Mouse (Mus musculus) kidney, adult 18-20 months (tissue): ENCODE results near the gene Dpagt1.
A peak's percentile ranks its signal among the peaks of the same experiment; 100 is the strongest.
"Not testable (repeated sequence)": the region's sequence is repeated elsewhere in the genome, so short reads cannot be mapped to it uniquely, and the experiment has no call there.

Experiments used
- DNase-seq: peaks from one replicate; pipeline ENCODE4 v3.0.0; 2021

Gene Dpagt1

DNA sequence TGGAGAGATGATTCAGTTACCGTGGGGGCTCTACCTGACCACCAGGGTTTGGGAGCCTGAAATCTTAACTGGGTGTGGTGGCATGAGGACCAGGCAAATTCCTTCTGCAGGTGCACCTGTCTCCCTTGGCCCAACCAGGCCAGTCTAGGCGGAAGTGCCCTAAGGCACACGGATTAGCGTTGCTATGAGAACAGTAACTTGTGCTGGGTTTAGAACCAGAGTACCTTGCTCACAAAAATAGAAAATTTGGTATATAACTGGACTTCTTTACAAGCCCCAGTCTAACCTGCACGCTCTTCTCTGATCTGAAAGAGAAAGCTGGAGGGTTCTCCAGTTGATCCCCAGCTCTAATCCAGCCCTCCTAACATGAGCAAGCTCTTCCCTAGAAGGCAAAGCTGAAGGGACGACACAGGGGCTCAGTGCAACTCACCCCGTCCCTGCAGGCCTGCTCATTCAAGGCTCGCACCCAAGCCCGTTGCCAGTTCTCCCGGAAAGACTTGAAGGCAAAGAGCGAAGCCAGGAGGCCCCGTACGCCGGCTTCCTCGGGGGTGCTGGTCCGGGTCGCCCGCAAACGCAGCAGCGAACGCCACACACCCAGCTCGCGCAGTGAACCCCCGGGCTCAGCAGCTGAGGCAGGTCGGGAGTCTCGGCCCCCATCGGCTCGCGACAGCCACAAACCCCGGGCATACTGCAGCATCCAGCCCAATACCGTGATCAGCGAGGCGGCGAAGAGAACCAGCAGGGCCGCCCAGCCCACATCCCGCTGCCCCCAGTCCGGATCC lies 6.5 kb upstream of the Dpagt1 start:
- DNase-seq: no peak

DNA sequence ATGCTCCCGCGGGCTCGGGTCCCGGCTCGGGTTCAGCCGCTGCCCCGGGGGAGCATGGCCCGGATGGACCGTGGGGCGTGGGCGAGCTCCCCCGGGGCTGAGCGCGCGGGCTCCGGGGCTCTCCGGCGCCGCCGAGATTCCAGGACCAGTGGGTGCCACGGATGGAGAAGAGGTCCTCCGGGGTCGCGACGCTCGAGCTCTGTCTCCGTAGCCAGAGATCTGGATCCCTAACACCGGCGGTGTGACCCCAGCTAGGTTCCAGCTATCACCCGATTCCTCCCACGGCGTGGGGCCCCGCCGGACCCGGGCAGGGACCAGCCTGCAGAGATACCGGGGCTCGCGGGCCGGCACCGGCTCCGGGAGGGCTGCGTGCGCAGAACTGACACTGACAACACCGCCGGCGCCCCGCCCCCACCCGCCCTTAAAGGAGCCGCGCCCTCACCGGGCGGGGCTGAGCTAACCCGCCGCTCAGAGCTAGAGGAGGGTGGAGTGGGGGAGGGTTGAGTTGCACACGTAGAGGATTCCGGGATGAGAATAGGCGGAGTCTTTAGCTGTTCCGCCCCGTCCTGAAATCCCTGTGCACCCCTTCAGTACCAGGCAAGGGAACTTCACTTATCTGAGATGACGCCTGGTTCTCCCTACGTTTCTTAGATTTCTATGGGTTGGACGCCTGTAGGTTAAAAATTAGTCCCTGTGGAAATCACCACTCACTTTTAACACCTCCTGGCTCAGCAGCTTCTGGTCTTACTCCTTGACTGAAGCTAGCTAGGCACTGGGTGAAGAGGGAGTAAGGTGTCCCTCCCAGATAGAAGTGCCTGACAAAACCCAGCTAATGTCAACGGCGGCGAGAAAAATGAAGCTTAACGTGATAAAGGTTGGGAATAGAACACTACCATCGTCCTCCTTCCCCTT lies 5.7 kb upstream of the Dpagt1 start, which contains the start of gene C2cd2l:
C2cd2l (minus strand) TSS at position 399 of the 912 bp plus-strand sequence.
- DNase-seq: peak; percentile 89

DNA sequence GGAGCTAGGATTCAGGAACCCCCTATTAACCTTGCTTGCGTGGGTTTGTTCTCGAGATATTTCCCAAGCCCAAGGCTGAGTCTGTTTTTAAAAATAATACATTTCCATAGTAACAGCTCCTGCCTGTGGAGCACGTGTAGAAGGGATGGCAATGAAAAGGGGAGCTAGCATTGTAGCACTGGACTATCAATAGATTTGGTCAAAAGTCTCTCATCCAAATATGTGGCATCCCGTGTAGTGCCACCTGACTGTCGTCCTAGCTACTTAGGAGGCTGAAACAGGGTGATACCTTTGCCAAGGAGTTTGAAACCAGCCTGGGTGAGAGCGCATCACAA lies 5.1 kb upstream of the Dpagt1 start:
- no peak for DNase-seq

DNA sequence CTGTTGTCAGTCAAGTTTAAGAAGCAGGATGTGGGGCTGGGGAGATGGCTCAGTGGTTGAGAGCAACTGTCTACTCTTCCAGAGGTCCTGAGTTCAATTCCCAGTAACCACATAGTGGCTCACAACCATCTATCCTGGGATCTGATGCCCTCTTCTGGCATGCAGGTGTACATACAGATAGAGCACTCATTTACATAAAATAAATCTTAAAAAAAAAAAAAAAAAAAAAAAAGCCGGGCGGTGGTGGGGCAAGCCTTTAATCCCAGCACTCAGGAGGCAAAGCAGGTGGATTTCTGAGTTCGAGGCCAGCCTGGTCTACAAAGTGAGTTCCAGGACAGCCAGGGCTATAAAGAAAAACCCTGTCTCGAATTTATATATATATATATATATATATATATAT lies 2.2 kb upstream of the Dpagt1 start:
- not testable (repeated sequence) for DNase-seq

DNA sequence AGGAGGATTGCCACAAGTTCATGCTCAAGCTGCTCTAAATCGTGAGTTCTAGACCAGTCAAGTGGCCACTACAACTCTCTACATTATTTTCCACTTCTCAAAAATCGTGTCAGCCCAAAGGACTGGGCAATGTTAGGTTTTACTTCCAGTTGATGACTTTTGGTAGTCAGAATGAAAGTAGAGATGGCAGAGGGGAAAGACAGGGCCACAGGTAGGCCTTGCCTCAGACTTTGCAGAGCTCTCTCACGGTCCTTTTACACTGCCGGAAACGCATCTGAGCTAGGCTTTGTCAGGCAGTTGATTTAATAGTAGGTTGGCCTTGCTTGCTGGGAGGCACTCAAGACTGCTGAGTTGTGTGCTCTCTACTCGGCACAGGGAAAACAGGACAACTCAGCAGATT lies 1.7 kb upstream of the Dpagt1 start:
- no peak for DNase-seq

DNA sequence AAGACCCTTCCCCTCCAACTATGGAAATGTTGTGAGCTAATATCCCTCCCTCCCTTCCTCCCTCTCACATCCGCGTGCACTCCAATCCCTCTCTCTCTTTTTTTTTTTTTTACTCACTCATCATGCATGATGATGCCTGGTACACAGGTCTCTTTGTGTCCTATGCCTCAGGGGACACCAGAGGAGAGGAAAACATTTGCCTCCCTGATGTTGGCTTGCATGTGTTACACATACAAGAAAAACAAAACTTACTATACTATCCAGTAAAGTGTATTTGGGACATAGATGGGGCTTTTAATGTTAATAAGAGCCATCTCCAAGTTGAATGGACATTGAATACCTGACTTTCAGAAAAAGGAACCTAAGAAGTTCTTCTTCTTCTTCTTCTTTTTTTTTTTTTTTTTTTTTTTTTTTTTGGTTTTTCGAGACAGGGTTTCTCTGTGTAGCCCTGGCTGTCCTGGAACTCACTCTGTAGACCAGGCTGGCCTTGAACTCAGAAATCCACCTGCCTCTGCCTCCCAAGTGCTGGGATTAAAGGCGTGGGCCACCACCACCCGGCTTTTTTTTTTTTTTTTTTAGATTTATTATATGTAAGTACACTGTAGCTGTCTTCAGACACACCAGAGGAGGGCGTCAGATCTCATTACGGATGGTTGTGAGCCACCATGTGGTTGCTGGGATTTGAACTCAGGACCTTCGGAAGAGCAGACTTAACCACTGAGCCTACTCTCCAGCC lies 619 bp upstream of the Dpagt1 start:
- not testable (repeated sequence) for DNase-seq

DNA sequence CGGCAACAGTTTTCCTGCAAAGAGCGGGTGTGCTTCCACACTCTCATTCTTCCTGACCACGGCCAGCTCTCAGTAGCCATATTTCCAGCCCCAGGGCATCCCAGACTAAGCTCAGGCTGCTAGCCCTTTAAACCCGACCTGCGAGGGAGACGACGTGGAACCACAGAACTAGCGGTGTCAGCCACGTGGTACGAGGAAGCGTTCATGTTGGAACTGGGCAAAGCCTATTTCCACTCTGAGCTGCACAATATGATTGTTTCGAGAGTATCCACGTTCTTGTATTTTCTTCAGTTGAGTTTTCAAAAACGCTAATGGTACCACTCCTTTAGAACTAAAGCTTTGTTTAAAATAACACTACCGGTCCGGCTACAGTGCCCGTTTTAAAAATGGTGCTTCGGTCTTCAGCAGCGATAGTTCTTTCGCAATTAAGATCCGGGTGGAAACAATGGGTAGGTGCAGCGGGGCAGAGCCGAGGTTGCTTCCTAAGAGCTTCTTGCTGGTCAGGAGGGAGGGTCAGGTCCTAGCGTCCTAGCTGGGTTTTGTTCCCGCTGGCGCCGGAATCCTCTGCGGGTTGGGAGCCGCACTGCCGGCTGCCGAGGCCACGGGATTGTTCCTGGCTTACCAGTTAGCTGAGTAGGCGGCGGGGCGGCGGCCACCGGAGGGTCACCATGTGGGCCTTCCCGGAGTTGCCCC lies 698 bp downstream of the Dpagt1 start:
- peak; percentile 87 for DNase-seq

DNA sequence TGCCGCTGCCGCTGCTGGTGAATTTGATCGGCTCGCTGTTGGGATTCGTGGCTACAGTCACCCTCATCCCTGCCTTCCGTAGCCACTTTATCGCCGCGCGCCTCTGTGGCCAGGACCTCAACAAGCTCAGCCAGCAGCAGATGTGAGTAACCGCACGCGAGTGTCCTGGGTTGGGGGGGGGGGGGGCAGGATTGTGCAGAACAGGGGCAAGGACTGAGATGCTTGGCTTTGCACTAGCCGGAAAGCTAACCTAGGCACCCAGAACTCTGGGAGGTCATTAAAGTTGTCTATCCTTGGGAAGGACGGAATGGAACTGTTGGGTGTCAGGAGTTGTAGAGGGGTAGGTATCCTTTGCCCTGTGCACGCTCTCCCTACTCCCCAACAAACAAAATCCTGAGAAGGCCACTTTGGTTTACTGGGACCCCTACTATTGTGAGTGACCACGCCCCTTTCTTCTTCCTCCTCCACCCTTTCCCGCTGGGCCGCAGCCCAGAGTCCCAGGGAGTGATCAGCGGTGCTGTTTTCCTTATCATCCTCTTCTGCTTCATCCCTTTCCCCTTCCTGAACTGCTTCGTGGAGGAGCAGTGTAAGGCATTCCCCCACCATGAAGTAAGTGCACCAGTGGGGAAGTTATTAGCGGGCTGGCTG lies 1.4 kb downstream of the Dpagt1 start:
- DNase-seq: peak; percentile 37

DNA sequence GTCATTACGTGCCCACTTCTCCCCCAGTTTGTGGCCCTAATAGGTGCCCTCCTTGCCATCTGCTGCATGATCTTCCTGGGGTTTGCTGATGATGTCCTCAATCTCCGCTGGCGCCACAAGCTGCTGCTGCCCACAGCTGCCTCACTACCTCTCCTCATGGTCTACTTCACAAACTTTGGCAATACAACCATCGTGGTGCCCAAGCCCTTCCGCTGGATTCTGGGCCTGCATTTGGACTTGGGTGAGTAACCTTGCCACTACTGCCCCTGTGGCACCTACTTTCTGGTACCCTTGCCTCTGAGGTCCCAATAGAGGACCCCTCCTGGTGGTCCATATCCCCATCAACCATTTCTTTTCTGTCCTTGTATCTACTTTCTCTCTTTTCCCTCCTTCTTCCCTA lies 2.1 kb downstream of the Dpagt1 start:
- DNase-seq: no peak

DNA sequence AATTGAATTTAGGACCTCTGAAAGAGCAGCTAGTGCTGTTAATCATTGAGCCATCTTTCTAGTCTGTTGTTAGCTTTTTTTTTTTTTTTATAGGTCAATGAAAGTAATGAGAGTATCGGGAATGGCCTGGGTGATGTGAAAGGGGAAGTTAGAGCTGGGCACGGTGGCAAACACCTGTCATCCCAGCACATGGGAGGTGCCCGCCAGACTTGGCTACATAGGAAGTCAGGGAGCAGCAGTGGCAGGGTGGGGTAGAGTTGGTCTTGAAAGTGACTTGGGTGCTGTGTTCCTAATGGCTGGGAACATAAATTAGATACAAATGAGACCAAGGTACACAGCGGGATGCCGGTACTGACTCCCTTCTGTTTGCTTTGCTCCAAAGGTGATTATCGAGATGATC lies 4.9 kb downstream of the Dpagt1 start:
- no peak for DNase-seq

DNA sequence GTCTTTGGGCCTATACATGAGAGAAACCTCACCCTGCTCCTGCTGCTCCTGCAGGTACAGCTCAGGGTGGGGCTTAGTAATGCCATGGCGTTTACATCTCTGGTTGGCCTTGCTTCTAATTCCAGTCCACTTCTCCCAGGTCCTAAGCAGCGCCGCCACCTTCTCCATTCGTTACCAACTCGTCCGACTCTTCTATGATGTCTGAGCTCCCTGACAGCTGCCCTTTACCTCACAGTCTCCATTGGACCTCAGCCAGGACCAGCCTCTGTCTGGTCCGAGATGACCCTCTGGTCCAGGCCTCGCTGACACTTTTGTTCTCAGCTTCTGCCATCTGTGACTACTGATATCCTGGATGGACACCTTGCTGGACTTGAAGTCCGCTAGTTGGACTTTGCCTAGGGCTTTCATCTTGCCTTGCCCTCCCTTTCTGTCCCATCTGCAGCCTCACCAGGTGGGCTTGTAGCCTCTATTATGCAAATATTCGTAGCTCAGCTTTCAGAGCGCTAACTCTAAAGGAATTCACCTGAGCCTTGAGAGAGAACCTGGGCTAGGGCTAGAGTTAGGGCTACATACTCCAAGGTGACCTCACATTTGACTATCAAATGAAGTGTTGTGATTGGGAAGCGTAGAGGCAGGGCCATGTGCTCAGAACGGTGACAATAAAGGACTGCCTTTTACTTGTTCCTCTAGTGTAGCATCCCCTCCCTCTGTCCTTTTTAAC lies 7.3 kb downstream of the Dpagt1 start:
- DNase-seq: no peak

DNA sequence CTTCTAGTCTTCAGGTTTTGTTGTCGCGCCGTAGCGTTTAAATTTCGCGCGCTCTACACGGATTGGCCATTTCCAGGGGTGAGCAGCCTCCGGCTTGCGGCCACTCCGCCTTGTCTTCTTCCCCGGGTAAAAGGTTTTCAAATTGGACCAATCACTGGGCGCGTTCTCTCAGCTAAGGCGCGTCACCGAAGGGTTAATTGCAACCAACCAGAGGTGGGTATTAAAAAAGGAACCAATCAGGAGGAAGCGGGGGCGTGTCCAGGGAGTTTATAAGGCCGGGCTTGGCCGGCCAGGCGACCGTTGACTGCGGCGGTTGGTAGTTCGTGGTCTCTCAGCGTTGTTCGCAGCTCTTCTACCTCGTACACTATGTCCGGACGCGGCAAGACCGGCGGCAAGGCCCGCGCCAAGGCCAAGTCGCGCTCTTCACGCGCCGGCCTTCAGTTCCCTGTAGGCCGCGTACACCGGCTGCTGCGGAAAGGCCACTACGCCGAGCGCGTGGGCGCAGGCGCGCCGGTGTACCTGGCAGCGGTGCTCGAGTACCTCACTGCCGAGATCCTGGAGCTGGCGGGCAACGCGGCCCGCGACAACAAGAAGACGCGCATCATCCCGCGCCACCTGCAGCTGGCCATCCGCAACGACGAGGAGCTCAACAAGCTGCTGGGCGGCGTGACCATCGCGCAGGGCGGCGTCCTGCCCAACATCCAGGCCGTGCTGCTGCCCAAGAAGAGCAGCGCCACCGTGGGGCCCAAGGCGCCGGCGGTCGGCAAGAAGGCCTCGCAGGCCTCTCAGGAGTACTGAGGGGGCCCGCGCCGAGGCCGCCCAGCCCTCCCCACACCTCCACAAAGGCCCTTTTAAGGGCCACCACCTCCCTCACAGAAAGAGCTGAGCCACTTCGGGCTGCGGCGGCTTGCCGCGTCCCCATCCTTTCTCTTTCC lies 8.8 kb downstream of the Dpagt1 start, which contains the start of gene H2afx:
H2afx (plus strand) TSS at position 299 of the 935 bp plus-strand sequence.
- peak; percentile 98 for DNase-seq

DNA sequence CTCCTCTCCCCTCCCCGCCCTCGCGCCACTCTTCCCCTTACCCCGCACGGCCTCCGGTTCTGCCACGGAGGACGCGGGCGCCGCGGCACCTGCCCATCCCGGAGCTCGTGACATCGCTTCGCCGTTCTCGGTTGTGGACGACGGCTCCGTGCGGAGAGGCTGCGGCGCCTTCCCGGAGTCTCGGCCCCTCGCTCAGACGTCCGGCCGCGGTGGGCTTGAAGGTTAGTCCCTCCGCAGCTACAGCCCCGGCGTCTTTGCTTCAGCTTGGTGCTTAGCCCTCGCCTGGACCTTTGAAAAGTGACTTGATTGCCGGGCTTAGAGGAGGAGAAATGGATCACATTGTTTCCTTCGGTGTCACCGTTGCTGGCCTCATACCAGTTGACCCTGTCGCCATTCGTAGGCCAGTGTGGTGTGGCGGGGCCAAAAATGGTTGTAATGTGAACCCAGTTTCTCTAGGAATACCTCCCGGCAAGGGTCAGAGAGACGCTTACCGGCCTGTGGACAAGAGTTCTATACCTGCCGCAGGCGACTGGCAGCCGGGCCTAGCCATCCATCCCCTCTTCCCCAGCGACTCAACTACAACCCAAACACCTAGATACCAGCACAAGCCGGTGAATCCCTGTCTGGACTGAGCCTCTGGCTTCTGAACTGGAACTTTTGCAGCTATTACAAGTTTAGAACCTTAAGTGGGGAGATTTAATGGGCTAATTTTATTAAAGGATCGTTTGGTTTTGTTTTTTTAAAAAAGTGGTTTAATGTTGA lies 9.7 kb downstream of the Dpagt1 start:
- DNase-seq: no peak

DNA sequence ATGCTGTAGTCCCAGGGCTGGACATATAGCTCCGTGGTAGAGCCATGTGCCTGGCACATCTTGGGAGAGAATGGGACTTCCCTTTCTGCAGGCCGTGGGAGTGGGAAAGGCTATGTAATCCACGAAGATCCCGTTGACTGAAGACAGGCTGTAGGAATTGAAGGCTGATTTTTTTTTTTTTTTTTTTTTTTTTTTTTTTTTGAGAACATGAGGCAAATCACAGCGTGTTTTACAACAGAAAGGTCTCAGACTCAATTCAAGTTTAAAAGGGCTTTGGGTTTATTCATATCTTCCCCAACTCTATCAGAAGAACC lies 10.2 kb downstream of the Dpagt1 start:
- DNase-seq: no peak

DNA sequence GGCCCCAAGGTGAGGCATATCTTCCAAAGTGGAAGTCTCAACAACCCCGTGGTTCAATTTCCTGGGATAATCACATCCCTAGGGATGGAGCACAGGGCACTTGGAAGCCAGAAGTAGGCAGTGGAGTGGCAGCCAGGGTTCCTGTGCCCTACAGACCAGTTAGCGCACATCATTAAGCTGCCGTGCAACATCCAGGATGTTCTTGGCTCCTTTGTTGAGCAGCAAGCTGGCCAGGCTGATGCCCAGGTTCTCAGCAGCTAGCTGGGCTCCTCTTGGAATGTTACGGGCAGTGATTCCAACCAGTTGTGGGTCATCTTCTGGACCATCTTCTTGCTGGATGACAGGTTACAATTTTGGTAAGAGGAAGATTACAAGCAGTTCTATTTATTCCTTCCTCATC lies 10.7 kb downstream of the Dpagt1 start:
- not testable (repeated sequence) for DNase-seq

DNA sequence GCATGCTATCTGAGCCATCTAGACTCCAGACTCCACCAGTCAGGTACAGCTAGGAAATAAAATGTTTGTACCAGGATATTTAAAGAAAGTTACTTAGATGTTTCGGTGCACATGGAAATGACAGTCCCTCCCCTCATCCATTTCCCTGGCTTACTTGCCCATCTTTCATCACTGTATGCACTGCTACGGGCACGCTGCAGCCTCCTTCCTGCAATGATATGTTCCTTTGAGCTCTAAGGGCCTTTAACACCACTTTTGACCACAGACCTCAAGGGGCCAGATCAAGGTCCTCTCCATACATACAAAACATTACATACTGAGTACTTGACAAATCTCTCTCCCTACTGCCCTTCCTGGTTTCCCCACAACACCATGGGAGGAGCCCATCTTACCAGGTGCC lies 11.1 kb downstream of the Dpagt1 start:
- DNase-seq: no peak

DNA sequence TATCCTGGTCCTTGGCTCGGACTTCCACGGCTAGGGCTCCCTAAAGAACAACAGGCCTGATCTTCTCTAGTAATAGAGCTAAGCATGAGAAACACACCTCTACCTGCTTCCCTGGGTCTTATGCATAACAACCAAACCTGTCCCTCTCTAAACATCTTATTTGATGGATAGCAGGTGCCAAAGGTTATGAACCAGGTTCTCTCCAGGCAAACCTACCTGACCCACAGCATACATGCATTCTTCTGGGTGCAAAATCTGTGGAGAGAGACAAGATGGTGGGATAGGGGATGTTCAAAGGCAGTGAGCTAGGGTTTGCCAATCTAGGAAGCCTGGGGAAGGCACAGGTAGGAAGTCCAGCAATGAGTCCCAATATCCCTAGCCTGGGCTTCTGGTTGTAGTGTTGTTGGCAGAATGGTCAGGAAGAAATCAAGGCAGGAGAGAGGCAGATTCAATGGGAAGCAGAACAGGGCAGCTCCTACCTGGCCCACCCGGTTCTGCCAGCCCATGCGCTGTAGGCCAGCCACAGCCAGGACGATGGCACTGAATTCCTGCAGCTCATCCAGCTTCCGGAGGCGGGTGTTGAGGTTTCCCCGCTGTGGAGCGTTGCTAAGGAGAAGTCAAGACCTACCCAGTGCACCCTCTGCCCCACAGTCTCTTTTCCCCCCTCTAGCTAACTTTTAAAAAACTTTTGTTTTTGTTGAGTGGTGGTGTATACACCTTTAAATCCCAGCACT lies 11.8 kb downstream of the Dpagt1 start:
- DNase-seq: no peak

DNA sequence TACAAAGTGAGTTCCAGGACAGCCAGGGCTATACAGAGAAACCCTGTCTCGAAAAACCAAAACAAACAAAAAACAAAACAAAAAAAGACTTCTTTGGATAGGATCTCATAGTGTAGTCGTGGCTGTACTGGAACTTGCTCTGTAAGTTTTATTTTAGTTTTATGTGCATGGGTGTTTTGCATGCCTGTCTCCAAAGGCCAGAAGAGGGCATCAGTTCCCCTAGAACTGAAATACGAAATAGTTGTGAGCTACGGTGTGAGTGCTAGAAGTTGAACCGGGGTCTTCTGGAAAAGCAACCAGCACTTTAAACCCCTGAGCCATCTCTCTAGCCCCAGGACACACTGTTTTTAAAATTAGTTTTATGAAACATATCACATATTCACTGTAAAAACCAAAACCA lies 12.8 kb downstream of the Dpagt1 start:
- DNase-seq: no peak

DNA sequence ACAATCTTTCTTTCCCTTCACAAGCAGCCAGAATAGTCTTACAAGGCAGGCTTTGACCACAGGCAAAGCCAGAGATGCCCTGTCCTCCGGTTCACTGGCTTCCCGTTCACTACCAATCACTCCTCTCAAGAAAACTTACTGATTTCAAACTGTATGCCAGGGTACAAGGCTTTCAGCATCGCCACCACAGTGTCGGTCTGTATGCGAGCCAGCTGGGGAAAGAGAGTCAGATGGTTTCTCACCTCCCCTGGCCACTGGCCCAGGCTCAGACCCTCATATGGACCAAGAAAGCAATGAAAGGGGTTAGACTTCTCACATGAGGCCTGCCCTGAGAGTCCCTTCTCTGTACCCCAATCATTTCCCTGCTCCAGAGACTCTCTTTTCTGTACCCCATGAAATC lies 15.7 kb downstream of the Dpagt1 start:
- no peak for DNase-seq
